Mouse (Mus musculus) stomach, embryonic 16.5 days (tissue): ENCODE data around the gene Dock11. TPM values are rescaled to one million over a fixed set of nuclear protein-coding genes. Genes with fewer than 3 reads are reported as not detected.
A peak's percentile ranks its signal among the peaks of the same experiment; 100 is the strongest.

Experiments used
- ATAC-seq: fragments of 200-750 bp; cut with Nextera tagmentation; 2 replicates; pipeline ENCODE4 v1.8.0; 2017; ENCODE audit warnings: moderate number of reproducible peaks, moderate TSS enrichment; ENCODE audit not compliant: insufficient read depth, low FRiP score
- H3K27ac ChIP-seq: fragments of 300-500 bp; sonication (generic); 2 replicates; pipeline ENCODE4 v1.5.1; 2014; ENCODE audit warnings: low read length
- H3K27me3 ChIP-seq: fragments of 300-500 bp; sonication (generic); 2 replicates; pipeline ENCODE4 v1.6.1; 2014; ENCODE audit warnings: low read length, control low read depth, mixed read lengths; ENCODE audit not compliant: control insufficient read depth, insufficient read depth
- H3K36me3 ChIP-seq: fragments of 300-500 bp; sonication (generic); 2 replicates; pipeline ENCODE4 v1.6.1; 2014; ENCODE audit warnings: low read length; ENCODE audit not compliant: control insufficient read depth, insufficient read depth
- H3K4me1 ChIP-seq: fragments of 300-500 bp; sonication (generic); 2 replicates; pipeline ENCODE4 v1.6.1; 2014; ENCODE audit warnings: low read length, control low read depth, mixed read lengths; ENCODE audit not compliant: control insufficient read depth, insufficient read depth
- H3K4me2 ChIP-seq: fragments of 300-500 bp; sonication (generic); 2 replicates; pipeline ENCODE4 v1.6.1; 2014; ENCODE audit warnings: low read depth, low read length, mixed read lengths
- H3K4me3 ChIP-seq: fragments of 300-500 bp; sonication (generic); replicated peaks from 2 replicates; pipeline ENCODE4 v1.5.1; 2014; ENCODE audit warnings: mild to moderate bottlenecking, low read length
- H3K9ac ChIP-seq: fragments of 300-500 bp; sonication (generic); 2 replicates; pipeline ENCODE4 v1.6.1; 2014; ENCODE audit warnings: low read length
- H3K9me3 ChIP-seq: fragments of 300-500 bp; sonication (generic); replicated peaks from 2 replicates; pipeline ENCODE4 v1.6.1; 2016; ENCODE audit warnings: low read length, control low read depth; ENCODE audit not compliant: control insufficient read depth
- WGBS: fragments of 180-500 bp; shearing (Covaris S2); extraction: QIAGEN DNeasy Blood & Tissue Kit; methylation state at CpG from one replicate; pipeline ENCODE4 v1.1.7; 2014; 5-methylcytosine and 5-hydroxymethylcytosine counted together
- polyA plus RNA-seq: library from polyadenylated mRNA; unstranded; fragments of >200 nt; fragmentation: Nextera tagmentation; extraction: Ambion mirVana; gene quantifications from 2 replicates; pipeline ENCODE4 v1.2.1, GENCODE M21; 2015

Gene Dock11
- polyA plus RNA-seq, 1 experiment from 2014 or later, result 20.7 TPM

DNA sequence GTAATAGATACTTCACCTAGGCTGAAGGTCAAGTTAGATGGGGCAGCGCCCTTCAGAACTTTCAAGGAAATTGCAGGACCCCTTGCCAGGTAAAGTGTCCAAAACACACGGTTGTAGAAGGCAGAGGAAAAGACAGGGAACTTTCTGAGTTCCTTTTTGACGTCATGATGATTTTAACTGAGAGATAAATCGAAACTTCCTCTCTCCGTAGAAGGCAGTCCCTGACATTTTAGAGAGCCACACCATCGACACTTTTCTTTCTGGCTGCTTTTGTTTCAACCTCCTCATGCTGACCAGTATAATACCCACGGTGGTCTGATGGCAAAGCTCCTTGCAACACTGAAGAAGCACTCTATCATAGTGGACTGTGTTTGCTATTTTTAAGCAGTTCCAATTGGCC lies 15.7 kb downstream of the Dock11 start:
- Histone ChIP-seq H3K9ac (no peak overlapping the region), H3K4me1 (no peaks in the 10 kb centered on the region), H3K27ac (no peak overlapping the region), H3K27me3 (no peaks in the 10 kb centered on the region), H3K4me2 (no peak overlapping the region), H3K9me3 (no peaks in the 10 kb centered on the region), H3K4me3 (no peak overlapping the region), H3K36me3 (no peaks in the 10 kb centered on the region)
- WGBS, result 66% methylated on average over 7 of the region's 7 CpGs
- no peak for ATAC-seq

DNA sequence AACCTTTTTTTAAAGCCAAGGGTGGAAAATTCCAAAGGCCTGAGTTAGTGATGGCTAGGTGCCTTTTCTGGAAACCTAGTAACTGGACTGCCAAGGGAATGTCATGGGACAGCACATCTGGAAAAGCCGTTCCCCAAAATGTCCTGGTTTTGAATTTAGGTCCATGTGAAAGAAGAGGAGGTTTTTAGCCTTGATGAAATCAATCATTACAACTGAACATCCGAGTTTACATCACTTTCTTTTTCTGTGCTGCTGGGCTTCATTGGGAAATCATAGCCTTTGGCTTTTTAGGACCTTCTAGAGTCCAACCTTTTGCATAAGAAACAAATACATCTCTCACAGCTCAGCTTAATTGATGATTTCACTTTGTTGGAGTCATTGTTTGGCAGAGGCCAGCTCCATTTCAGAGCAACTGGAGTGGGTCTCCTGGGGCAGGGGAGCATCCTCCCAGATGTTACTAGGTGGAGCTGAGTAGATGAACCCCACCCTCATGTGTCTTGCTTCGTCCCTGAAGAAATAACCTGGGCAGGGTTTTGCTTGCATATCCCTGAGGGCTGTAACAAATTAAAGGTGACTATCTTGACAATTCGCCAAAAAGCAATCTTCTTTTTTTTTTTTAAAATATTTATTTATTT lies 18.2 kb downstream of the Dock11 start:
- H3K4me1 ChIP-seq, result no peaks in the 10 kb centered on the region
- H3K4me3 ChIP-seq, result no peak overlapping the region
- WGBS, result 75% methylated on average over 4 of the region's 4 CpGs
- H3K9ac ChIP-seq, result no peak overlapping the region
- no peaks in the 10 kb centered on the region for H3K9me3 ChIP-seq
- H3K36me3 ChIP-seq, result no peaks in the 10 kb centered on the region
- H3K27ac ChIP-seq, result no peak overlapping the region
- no peaks in the 10 kb centered on the region for H3K27me3 ChIP-seq
- no peak for ATAC-seq
- H3K4me2 ChIP-seq, result no peak overlapping the region

DNA sequence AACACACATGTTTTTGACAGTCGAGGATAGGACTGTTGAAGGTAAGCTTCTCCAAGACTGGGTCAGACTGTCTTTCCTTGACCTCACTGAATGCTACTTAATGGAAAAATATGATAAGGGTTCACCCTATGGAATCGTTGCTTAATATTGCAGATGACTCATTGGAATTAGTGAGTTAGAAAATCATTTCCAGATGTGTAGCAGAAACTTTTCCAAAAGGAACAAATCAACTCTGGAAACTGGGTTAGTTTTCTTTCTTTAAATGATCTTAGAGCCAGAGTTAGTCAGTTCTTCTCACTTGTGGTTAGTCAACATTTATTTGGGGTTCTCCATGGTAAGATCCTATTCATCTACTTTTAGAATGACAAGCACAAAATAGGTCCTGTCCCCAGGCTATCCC lies 30.9 kb downstream of the Dock11 start:
- no peaks in the 10 kb centered on the region for H3K4me1 ChIP-seq
- 68% methylated on average over 2 of the region's 2 CpGs for WGBS
- no peak overlapping the region for H3K4me2 ChIP-seq
- no peak overlapping the region for H3K9ac ChIP-seq
- H3K27ac ChIP-seq, result no peak overlapping the region
- H3K4me3 ChIP-seq, result no peak overlapping the region
- H3K9me3 ChIP-seq, result no peaks in the 10 kb centered on the region
- H3K27me3 ChIP-seq, result no peaks in the 10 kb centered on the region
- no peaks in the 10 kb centered on the region for H3K36me3 ChIP-seq
- ATAC-seq, result no peak

DNA sequence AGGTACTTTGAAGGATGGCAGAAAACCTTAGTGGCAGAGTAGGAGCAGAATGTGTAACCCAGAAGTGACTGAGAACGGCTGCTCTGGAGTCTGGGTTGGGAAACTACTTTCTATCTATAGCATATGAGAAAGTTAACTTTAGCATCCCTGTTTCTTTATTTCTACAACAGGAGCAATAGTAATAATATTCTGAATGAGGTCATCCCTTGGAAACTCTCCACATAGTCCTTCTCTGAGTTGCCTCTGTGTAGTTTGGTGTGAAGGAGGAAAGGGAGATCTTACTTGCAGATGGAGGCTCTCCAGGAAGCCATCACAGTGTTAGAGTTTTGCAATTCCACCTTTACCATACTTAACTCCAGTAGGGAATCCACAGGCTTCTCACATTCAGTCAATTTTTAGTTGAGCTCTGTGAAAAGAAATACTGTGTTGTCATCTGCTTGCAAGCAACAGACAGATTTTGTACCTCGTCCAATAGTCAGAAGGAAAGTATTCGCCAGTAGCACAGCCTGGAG lies 31.5 kb downstream of the Dock11 start:
- no peaks in the 10 kb centered on the region for H3K9me3 ChIP-seq
- WGBS, result 74% methylated on average over 3 of the region's 3 CpGs
- H3K36me3 ChIP-seq, result no peaks in the 10 kb centered on the region
- no peaks in the 10 kb centered on the region for H3K4me1 ChIP-seq
- H3K4me3 ChIP-seq, result no peak overlapping the region
- no peak overlapping the region for H3K27ac ChIP-seq
- H3K9ac ChIP-seq, result no peak overlapping the region
- no peaks in the 10 kb centered on the region for H3K27me3 ChIP-seq
- no peak overlapping the region for H3K4me2 ChIP-seq
- no peak for ATAC-seq

DNA sequence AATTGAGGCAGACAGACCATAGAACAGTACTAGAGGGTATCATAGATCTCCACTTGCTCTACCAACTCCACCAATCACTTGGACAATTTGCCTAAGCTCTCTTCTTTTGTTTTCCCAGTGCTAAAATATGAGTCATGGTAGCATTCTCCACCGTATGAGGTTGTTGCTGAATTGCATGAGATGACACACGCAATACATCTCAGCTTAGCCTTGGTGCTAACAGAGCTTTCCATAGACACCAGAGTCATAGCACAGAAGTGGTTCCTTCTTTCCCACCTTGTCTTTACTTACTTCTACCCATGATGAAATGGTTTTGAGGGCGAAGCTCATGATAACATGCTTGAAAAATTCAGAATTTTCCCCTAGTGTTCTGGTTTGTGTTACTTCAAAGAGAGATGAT lies 33.3 kb downstream of the Dock11 start:
- Histone ChIP-seq H3K4me1 (no peaks in the 10 kb centered on the region), H3K27ac (no peak overlapping the region), H3K9ac (no peak overlapping the region), H3K9me3 (no peaks in the 10 kb centered on the region), H3K4me2 (no peak overlapping the region), H3K27me3 (no peaks in the 10 kb centered on the region), H3K4me3 (no peak overlapping the region), H3K36me3 (no peaks in the 10 kb centered on the region)
- no peak for ATAC-seq
- 67% methylated on average over 3 of the region's 3 CpGs for WGBS

DNA sequence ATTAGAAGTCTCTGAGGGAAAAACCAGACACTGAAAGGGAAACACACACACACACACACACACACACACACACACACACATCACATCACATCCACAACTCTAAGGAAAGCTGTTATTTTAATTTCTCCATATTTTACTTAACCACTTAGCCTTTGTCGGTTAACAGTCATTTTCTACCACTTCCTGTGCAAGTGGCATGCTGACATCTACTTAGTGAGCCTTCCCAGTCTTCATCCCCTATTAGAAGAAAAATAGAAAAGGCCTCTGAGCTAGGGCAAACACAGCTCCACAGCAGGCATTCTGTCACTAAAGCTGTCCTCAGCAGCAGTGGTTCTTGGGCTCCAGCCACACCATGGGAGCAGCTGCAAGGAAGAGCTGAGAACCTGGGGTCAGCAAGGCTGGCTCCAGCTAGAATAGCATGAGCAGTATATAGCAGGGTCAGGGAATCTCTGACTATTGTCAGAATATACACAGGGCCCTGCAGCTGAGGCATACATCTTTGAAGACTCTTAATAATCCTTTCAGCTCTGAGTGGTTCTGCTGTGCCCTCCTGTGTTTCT lies 36.2 kb downstream of the Dock11 start:
- WGBS, result 61% methylated on average over 1 of the region's 1 CpGs
- no peaks in the 10 kb centered on the region for H3K9me3 ChIP-seq
- no peak overlapping the region for H3K4me2 ChIP-seq
- H3K4me3 ChIP-seq, result no peak overlapping the region
- no peak overlapping the region for H3K27ac ChIP-seq
- H3K9ac ChIP-seq, result no peak overlapping the region
- H3K27me3 ChIP-seq, result no peaks in the 10 kb centered on the region
- H3K36me3 ChIP-seq, result no peaks in the 10 kb centered on the region
- ATAC-seq, result no peak
- no peaks in the 10 kb centered on the region for H3K4me1 ChIP-seq

DNA sequence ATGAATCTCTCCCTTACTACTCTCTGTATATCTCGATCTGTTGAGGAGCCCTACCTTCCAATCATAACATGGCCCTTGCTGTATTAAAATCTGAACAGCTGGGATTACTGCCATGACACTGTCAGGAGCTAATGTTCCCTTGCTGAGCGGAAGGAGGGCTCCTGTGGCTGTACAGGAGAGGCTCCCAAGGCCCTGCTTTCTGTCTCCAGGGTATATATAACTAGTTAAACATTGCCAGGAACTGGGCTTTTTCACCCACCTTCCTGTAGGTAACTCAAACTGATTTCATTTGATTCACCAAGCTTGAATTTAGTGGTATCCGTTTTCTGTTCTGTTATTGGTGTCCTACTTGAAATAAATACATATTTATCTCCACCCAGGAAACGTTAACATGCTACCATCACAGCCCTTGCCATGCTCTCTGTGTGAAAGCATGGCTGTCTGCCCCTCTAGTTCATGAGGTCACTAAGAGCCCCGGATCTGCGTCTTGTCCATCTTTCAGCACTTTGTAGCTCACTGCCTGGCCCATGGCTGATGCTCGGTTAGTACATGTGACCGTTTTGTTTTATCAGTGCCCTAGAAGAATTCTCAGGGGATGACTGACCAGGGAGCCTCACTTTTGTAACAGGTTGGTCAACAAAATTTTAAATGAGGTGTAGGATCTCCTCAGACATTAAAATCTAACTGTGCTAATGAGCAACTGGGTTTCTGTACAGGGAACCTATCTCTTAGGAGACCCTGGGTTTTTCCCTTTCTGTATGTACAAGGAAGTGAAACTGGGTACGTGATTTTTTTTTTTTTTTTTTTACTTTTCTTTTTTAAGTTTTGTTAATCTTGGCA lies 41.7 kb downstream of the Dock11 start:
- Histone ChIP-seq H3K27me3 (no peaks in the 10 kb centered on the region), H3K4me2 (no peak overlapping the region; the same call in 1 of the 2 replicates), H3K9me3 (no peaks in the 10 kb centered on the region), H3K36me3 (no peaks in the 10 kb centered on the region), H3K4me1 (no peaks in the 10 kb centered on the region), H3K9ac (no peak overlapping the region), H3K4me3 (no peak overlapping the region), H3K27ac (peak overlapping the region; percentile 73)
- ATAC-seq, result peak; percentile 29; the same call in 1 of the 2 replicates
- 63% methylated on average over 9 of the region's 9 CpGs for WGBS

DNA sequence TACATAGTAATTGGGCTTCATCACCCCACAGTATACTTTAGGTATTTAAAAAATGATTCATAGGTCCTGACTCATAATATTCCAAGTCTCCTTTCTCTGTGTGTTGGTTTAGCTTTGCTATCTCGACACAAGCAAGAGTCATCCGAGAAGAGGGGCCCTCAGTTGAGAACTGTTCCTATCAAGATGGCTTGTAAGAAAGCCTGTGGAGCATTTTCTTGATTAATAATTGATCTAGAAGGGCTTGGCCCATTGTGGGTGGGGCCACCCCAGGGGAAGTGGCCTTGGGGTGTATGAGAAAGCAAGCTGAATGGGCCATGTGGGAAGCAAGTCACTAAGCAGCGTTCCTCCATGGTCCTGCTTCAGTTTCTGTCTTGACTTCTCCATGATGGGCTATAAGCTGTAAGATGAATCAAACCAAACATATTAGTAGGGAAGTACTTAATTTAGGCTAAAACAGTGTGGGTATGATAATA lies 42.3 kb downstream of the Dock11 start:
- Histone ChIP-seq H3K4me3 (no peak overlapping the region), H3K27me3 (no peaks in the 10 kb centered on the region), H3K27ac (peak overlapping the region; percentile 37), H3K9me3 (no peaks in the 10 kb centered on the region), H3K36me3 (no peaks in the 10 kb centered on the region), H3K4me2 (no peak overlapping the region; the same call in 1 of the 2 replicates), H3K4me1 (no peaks in the 10 kb centered on the region), H3K9ac (no peak overlapping the region)
- 50% methylated on average over 3 of the region's 3 CpGs for WGBS
- peak; percentile 91 for ATAC-seq

DNA sequence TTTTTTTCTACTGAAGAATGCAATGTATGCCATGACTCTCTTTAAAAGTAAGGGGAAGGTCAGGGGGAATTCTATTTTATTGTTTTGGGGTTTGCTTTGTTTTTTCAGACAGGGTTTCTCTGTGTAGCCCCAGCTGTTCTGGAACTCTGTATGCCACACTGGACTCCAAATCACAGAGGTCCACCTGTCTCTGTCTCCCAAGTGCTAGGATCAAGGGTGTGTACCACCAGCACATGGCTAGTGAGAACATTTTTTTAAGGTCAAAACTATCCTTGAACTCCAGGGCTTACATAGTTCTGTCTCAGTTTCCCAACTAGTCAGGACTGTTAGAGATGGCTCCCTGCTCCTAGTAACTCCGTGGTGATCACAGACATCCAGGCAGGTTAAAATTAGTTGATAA lies 43.3 kb downstream of the Dock11 start:
- Histone ChIP-seq H3K4me2 (no peak overlapping the region), H3K9me3 (no peaks in the 10 kb centered on the region), H3K9ac (no peak overlapping the region), H3K4me1 (no peaks in the 10 kb centered on the region), H3K27ac (no peak overlapping the region), H3K27me3 (no peaks in the 10 kb centered on the region), H3K4me3 (no peak overlapping the region), H3K36me3 (no peaks in the 10 kb centered on the region)
- ATAC-seq, result no peak
- 75% methylated on average over 1 of the region's 1 CpGs for WGBS
